Mouse (Mus musculus): Measurements from ENCODE around the gene Rnf11. TPM values are rescaled to one million over a fixed set of nuclear protein-coding genes. Genes with fewer than 3 reads are reported as not detected.
"Not testable (repeated sequence)": the region's sequence is repeated elsewhere in the genome, so short reads cannot be mapped to it uniquely, and the experiment has no call there.

Rnf11 gene
- polyA plus RNA-seq, 1 experiment from 2014 or later, result 52.4 TPM

DNA sequence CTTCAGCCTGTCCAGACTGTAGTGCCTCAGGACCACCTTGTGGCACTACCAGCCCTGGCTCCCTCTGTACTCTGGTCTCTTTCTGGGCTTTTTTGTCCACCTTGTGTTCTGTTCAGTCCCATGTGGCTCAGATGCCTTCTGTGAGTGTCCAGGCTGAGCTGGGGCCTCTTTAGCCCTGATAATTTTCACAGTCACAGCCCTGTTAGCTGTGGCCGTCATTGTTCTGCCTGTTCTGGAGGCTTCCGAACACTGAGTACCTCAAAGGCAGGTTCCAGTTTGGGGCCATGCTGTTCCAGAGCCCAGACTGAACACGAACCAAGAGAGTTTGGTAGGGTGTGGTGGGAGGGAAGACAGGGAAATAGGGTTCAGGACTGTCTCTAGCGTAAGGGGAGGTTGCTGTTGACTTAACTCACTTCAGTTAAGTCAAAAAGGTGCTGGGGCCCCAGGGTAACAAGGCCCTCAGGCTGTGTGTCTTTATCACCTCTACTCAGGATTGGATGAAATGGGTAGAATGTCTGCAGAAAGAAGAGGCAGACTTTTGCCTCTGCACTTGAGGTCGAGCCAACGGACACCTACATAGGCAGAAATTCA, 73.1 kb downstream of the Rnf11 start:
- Histone ChIP-seq H3K36me3 (no peaks in the 10 kb centered on the region), H3K9ac (no peak overlapping the region), H3K4me2 (replicated peaks) (no peak overlapping the region), H3K27ac (no peak overlapping the region), H3K9me3 (no peaks in the 10 kb centered on the region), H3K4me3 (no peak overlapping the region), H3K27me3 (no peaks in the 10 kb centered on the region), H3K4me1 (peaks cover 10% of the 10 kb centered on the region; the same call in 1 of the 2 replicates)
- WGBS, result 81% methylated on average over 6 of the region's 6 CpGs
- ATAC-seq (ENCODE audit: insufficient number of reproducible peaks, insufficient read depth, low FRiP score, low TSS enrichment), result no peak

- no peak overlapping the region for H3K4me3 ChIP-seq
- 68% methylated on average over 9 of the region's 9 CpGs for WGBS
- H3K4me2 ChIP-seq (replicated peaks), result no peak overlapping the region
- no peaks in the 10 kb centered on the region for H3K9me3 ChIP-seq
- H3K9ac ChIP-seq, result no peak overlapping the region
- no peaks in the 10 kb centered on the region for H3K36me3 ChIP-seq
- H3K27me3 ChIP-seq, result no peaks in the 10 kb centered on the region
- ATAC-seq (ENCODE audit: insufficient number of reproducible peaks, insufficient read depth, low FRiP score, low TSS enrichment), result no peak
- no peak overlapping the region for H3K27ac ChIP-seq
- peaks cover 16% of the 10 kb centered on the region for H3K4me1 ChIP-seq
Observed at GRCm38 (mm10) chr4:109410681-109411376, 73.7 kb downstream of the Rnf11 start.

DNA sequence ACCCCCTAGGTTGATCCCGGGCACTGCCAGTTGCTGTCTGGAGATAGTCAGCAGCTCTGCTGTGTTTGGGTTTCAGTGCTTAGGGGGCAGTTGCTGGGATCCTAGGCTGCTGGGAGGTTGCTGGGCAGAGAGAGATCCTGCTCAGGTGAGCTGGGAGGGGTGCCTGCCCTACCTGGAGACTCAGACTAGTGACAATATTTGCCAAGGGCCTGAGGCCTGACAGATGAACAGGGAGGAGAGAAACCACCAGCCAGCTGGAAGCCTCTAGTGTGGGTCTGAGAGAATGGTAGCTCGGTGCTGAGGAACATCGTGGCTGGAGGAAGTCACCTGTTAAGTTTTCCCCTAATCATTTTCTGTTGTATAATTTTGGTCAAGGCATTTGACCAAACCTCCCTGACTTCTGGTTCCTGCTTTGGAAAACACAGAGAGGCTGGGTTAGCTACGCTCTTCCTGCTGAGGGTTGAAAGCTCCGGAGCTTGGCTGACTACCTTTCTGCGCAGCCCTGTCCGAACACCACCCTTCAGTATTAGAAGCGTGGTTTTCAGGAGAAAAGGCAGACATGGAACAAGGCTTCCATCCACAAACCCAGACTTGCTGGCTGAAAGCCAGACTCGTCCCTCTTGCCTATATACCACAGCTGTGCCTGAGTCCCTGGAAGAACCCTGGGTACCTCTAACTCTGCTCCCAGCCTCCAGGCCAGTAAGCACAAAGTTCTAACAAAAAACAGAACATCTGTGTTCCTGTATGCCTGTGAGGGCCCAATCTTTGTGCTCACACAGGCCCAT, 76.6 kb downstream of the Rnf11 start:
- H3K4me3 ChIP-seq, result no peak overlapping the region
- H3K9ac ChIP-seq, result no peak overlapping the region
- H3K27ac ChIP-seq, result no peak overlapping the region
- H3K9me3 ChIP-seq, result no peaks in the 10 kb centered on the region
- H3K4me2 ChIP-seq (replicated peaks), result peak overlapping the region; percentile 97; the same call in 1 of the 2 replicates
- peaks cover 12% of the 10 kb centered on the region for H3K4me1 ChIP-seq
- no peaks in the 10 kb centered on the region for H3K36me3 ChIP-seq
- H3K27me3 ChIP-seq, result no peaks in the 10 kb centered on the region
- ATAC-seq (ENCODE audit: insufficient number of reproducible peaks, insufficient read depth, low FRiP score, low TSS enrichment), result no peak
- 74% methylated on average over 9 of the region's 9 CpGs for WGBS

GRCm38 (mm10) chr4:109407176-109407520, 77.4 kb downstream of the Rnf11 start:
- H3K9me3 ChIP-seq, result no peaks in the 10 kb centered on the region
- H3K36me3 ChIP-seq, result no peaks in the 10 kb centered on the region
- ATAC-seq (ENCODE audit: insufficient number of reproducible peaks, insufficient read depth, low FRiP score, low TSS enrichment), result no peak; the same call in 1 of the 2 replicates
- WGBS, result 2% methylated on average over 23 of the region's 24 CpGs
- H3K4me2 ChIP-seq (replicated peaks), result peak overlapping the region; percentile 97
- H3K4me3 ChIP-seq, result peak overlapping the region; percentile 63
- H3K27ac ChIP-seq, result no peak overlapping the region
- peak overlapping the region; percentile 74 for H3K9ac ChIP-seq
- H3K27me3 ChIP-seq, result no peaks in the 10 kb centered on the region
- H3K4me1 ChIP-seq, result peaks cover 12% of the 10 kb centered on the region

GRCm38 (mm10) chr4:109406486-109407175, 77.9 kb downstream of the Rnf11 start, which contains the start of gene Ttc39a:
Ttc39a (plus strand) TSS chr4:109406623.
- Histone ChIP-seq H3K27me3 (no peaks in the 10 kb centered on the region), H3K27ac (no peak within 1 kb of the TSS), H3K9ac (peak within 1 kb of the TSS; percentile 74), H3K36me3 (no peaks in the 10 kb centered on the region), H3K4me1 (peaks cover 12% of the 10 kb centered on the region), H3K9me3 (no peaks in the 10 kb centered on the region), H3K4me2 (replicated peaks) (peak within 1 kb of the TSS; percentile 97), H3K4me3 (peak within 1 kb of the TSS; percentile 63)
- peak; percentile 41; the same call in 1 of the 2 replicates for ATAC-seq (ENCODE audit: insufficient number of reproducible peaks, insufficient read depth, low FRiP score, low TSS enrichment)
- 1% methylated on average over 30 of the region's 56 CpGs for WGBS

GRCm38 (mm10) chr4:109406054-109406485, 78.5 kb downstream of the Rnf11 start:
- Histone ChIP-seq H3K9me3 (no peaks in the 10 kb centered on the region), H3K27ac (no peak overlapping the region), H3K36me3 (no peaks in the 10 kb centered on the region), H3K27me3 (no peaks in the 10 kb centered on the region), H3K9ac (peak overlapping the region; percentile 74), H3K4me1 (peaks cover 12% of the 10 kb centered on the region), H3K4me3 (peak overlapping the region; percentile 63), H3K4me2 (replicated peaks) (peak overlapping the region; percentile 97)
- WGBS, result 7% methylated on average over 3 of the region's 3 CpGs
- no peak for ATAC-seq (ENCODE audit: insufficient number of reproducible peaks, insufficient read depth, low FRiP score, low TSS enrichment)

GRCm38 (mm10) chr4:109405415-109405814, 79.1 kb downstream of the Rnf11 start:
- no peak overlapping the region for H3K4me3 ChIP-seq
- H3K4me2 ChIP-seq (replicated peaks), result no peak overlapping the region
- ATAC-seq (ENCODE audit: insufficient number of reproducible peaks, insufficient read depth, low FRiP score, low TSS enrichment), result 0 out of 2 replicates have a peak, but pooled peaks have one; percentile 12
- H3K9ac ChIP-seq, result no peak overlapping the region
- H3K27ac ChIP-seq, result no peak overlapping the region
- no peaks in the 10 kb centered on the region for H3K27me3 ChIP-seq
- WGBS, result 65% methylated on average over 8 of the region's 8 CpGs
- no peaks in the 10 kb centered on the region for H3K9me3 ChIP-seq
- peaks cover 12% of the 10 kb centered on the region for H3K4me1 ChIP-seq
- H3K36me3 ChIP-seq, result no peaks in the 10 kb centered on the region

GRCm38 (mm10) chr4:109404908-109405307, 79.6 kb downstream of the Rnf11 start:
- H3K36me3 ChIP-seq; H3K9me3 ChIP-seq; H3K27ac ChIP-seq; H3K4me2 ChIP-seq (replicated peaks); H3K4me3 ChIP-seq; ATAC-seq (ENCODE audit: insufficient number of reproducible peaks, insufficient read depth, low FRiP score, low TSS enrichment); H3K9ac ChIP-seq; H3K27me3 ChIP-seq: not testable (repeated sequence)
- 87% methylated on average over 3 of the region's 3 CpGs for WGBS
- peaks cover 12% of the 10 kb centered on the region for H3K4me1 ChIP-seq

DNA sequence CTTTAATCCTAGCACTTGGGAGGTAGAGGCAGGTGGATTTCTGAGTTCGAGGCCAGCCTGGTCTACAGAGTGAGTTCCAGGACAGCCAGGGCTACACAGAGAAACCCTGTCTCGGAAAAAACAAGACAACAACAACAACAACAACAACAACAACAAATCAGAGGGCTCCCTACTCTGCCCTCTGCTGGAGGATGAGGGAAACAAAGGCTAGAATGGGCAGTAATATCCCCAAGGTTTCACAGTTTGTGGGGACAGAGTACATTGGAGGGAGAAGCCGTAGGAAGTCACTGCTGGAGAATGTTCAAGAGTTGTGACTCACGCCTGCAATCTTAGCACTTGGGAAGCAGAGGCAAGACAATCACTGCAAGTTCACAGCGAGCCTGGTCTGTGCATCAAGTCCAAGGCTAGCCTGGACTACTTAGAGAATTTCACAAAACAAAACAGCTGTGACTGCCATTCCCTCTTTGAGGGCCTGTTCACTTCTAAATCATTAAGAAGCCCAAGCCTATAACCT, 83.3 kb downstream of the Rnf11 start:
- Histone ChIP-seq H3K9me3 (no peaks in the 10 kb centered on the region), H3K27me3 (no peaks in the 10 kb centered on the region), H3K9ac (no peak overlapping the region), H3K4me1 (peaks cover 4% of the 10 kb centered on the region; the same call in 1 of the 2 replicates), H3K4me3 (no peak overlapping the region), H3K27ac (no peak overlapping the region), H3K36me3 (no peaks in the 10 kb centered on the region), H3K4me2 (replicated peaks) (no peak overlapping the region)
- 68% methylated on average over 5 of the region's 5 CpGs for WGBS
- ATAC-seq (ENCODE audit: insufficient number of reproducible peaks, insufficient read depth, low FRiP score, low TSS enrichment), result no peak
